Mouse (Mus musculus): ENCODE measurements around the gene Erp27.
A peak's percentile ranks its signal among the peaks of the same experiment; 100 is the strongest.

The Erp27 gene

DNA sequence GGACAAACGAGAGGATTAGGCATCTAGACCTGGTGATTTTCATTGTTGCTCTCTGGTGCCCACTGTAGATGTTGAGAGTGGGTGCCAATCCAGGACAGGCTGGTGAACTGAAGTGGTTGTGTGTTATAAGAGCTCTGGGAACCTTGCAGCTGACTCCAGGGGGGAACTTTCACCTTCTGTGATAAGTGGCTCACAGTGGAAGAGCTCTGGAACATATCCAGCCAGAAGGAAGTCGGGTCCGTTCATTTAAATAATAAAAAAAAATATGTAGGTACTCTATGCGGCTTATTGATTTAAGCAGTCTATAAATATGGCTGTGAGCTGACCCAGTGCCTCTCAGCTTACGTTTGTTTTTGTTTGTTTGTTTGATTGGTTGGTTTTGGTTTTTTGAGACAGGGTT is at the start of gene Erp27:
Erp27 (minus strand) TSS at position 101 of the 400 bp plus-strand sequence.
- no peak for DNase-seq

DNA sequence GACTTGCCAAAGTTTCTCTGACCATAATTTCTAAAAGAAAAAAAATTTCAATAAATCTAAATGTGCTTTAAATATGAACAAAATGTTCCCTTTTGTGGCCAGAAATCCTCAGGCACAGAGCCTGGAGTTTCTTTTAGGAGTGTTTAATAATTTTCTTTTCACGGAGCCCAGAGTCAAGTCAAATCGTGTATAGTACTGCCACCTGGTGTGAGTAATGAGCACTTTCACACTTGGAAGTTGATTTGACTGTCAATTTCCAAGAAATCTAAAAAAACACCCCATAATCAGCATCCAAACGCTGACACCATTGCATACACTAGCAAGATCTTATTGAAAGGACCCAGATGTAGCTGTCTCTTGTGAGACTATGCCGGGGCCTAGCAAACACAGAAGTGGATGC is 46.9 kb upstream of the Erp27 start:
- peak; percentile 42 to 54 for DNase-seq

DNA sequence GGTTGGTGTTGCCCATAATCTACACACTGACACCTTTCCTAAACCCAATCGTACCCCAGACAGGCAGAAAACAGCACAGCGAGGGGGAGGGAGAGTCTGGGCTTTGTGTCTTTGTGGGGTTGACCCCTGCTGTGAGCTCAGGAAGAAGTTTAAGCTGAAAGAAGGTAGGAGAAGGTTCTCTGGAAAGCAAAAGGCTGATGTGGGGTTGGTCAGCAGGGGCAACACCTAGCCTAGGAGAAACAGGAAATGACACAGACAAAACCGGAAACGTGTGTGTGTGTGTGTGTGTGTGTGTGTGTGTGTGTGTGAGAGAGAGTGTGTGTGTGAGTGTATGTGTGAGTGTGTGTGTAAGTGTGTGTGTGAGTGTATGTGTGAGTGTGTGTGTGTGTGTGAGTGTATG is 45.5 kb upstream of the Erp27 start:
- peak; percentile 62 to 63 for DNase-seq

DNA sequence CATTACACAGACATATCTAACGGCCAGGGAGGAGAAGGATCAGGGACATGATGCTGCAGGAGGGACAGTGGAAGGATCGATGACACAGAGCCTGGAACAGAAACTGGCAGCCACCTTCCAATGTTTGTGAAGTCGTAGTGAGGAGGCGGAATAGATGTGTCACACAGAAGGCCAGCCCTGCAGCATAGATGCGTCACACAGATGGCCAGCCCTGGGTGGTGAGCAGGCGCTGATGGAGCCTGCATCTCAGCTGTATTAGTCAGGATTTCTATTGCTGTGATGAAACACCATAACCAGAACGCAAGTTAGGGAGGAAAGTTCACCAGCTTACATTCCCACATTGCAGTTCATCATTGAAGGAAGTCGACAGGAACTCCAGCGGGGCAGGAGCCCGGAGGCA is 43.9 kb upstream of the Erp27 start:
- DNase-seq = no peak

DNA sequence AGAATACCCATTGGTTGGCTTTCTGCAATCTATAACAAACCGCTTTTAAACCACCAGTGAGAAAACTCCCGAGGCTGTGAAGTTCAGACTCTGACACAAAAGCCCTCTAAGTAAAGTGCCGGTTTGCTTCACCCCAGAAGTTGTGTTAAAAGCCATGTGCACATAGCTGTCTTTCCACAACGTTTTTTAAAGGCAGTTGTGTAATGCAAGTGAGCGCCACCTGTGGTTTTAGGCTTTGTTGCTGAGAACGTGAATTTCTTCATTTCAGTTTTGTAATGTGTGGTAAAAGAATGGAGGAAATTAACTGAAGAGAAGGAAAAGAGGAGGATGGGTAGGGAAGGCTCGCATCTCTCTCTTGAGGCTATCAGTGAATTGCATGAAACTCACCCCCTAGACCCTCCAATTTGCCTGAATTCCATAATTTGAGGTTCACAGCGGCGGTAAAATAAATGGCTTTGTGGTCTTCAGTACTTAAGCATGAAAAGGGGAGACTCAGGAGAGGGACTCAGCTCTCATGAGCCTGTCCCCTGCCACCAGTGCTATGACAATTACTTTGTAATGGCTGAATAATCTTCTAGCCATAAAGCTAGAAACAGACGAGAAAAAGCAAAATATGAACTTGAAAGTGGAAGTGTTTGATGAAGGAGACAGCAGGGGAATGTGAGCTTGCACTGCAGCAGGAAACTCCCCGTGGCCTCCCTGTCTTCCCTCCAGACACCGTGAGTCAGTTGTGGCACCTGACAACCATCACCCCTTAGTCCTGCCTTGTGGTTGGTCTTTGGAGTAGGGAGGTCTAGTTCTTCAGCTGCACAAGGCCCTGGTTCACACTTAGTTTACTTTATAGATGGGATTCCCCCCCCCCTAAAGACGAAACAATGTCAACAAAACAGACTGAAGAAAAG is 42.9 kb upstream of the Erp27 start:
- DNase-seq = peak; percentile 48 to 61

DNA sequence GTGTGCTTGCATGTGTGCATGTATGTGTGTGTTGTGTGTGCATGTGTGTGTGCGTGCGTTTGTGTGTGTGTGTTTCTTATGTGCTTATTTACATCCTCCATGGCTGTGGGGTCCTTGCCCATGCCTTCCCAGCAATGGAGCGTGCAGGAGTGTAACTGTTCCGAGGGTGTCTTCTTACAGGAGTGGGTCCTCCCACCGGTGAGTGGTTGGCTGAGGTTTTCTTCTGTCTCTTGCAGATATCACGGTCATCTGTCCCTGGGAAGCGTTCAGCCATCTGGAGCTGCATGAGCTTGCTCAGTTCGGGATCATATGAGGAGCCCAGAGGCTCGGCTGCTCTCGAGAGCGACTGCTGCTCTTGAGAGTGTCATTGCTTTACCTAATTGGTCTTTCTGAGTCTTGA is 41.0 kb upstream of the Erp27 start:
- DNase-seq = no peak

DNA sequence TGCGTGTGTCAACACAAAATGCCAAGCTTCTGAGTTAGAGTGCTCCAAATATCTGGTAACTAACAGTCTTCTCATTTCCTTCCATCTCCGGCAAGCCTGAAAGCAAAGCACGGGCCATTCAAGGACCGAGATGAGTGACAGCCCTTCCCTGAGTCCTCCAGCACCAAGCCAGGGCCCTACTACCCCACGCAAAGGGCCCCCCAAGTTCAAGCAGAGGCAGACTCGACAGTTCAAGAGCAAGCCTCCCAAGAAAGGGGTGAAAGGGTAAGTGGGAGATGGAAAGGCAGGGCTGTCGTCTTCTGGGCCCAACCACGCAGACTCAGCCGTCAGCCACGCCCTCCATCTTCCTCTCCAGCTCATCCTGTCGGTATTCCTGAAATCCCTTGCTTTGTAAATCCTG is 37.2 kb upstream of the Erp27 start:
- DNase-seq = no peak

DNA sequence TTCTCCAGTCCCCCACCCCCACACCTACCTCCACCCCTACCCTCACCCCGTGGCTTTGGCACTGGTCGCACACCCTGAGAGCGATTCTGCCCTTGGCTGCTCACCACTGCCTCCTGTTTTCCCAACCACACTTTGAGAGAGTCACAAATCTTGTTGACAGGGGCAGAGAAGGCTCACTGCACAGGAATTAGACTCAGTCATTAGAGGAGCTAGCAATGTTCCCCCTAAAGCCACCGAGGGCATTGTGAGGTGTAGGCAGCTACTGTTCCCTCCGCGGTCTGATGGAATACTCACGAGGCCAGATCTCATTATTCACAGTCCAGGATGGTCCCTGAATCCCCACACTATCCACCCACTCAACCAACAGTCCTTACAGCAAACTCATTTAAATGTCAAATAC is 35.1 kb upstream of the Erp27 start:
- no peak for DNase-seq

DNA sequence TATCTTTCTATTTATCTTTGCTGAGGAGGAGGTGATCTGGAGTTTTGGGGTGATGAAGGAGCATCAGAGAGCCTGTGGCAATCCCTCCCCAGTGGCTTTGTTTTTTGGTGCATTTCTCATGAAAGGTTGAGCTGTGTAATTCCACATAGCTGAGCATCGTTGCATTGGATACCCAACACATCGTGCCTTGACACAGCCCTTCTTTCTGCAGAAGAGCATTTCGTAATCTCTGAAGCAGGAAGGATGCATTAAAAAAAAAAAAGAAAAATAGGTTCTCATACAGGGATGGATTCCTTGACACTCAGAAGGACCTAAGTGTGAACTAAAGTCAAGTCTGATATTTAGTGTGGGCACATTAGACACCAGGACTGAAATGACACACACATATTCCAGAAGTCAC is 33.3 kb upstream of the Erp27 start:
- DNase-seq = no peak

DNA sequence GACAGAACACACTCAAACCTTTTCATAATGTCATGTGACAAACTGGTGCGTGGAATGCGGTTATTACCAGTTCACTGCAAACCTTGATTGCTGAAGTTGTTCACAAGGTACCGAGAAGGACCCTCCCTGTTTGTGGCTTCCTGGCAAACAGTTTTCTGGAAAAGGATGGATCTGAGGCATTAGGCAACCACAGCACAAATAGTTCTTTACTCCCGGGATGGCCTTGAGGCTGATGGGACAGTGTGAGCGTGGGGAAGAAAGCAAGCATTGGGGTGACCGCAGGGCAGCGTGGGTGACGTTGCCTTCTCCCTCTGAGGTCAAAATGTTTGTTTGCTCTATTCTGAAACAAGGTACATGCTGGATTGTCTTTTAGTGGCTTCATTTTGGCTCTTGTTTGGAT is 32.7 kb upstream of the Erp27 start:
- no peak for DNase-seq

DNA sequence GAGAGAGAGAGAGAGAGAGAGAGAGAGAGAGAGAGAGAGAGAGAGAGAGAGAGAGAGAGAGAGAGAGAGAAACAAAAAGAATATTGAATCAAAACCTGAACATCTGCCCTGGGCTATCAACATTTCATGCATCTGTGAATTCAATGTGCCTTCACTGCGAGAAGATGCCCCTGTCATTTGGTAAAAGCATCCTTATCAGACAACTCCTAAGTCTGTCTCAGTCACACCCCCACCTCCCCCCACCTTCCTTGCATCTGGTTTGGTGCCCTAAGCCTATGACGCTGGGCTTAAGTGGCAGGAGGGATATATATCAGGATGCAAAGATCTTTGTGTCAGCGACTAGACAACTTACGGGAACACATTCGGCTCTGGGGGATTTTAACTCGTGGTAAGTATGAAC is 32.2 kb upstream of the Erp27 start:
- DNase-seq = no peak

DNA sequence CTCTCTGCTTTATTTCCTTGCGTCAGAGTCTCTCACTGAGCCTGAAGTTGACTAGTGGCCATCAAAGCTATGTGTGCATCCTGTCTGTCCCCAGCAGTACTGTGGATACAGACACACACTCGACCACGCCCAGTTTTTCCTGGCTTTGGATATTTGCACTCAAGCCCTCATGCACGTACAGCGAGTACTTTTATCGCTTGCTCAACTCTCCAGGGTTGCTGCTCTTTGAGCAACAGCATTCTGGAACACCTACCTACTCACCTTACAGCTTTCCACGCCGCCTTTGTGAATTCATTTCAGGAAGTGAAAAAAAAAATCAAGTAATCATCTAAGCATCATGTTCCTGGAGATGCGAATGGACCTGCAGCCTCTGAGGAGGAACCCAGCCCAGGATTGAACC is 30.9 kb upstream of the Erp27 start:
- DNase-seq = no peak

DNA sequence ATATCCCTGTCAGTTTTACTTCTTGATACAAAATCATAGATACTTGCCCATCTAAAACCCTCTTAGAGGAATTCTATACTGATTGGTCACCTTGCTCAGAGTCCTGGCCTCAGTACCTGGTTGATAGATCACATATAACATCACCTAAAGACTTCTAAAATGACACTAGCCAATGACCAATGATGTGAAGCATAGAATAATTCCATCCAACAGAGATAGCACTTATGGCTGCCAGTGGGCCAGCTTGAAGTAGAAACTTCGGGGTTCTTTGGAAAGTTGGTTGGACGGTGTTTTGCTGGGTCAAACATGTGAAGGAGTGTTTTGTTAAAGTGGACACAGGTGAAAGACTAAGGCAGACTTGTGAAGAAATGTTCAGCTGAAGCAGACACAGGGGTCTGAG is 28.2 kb upstream of the Erp27 start:
- DNase-seq = no peak

DNA sequence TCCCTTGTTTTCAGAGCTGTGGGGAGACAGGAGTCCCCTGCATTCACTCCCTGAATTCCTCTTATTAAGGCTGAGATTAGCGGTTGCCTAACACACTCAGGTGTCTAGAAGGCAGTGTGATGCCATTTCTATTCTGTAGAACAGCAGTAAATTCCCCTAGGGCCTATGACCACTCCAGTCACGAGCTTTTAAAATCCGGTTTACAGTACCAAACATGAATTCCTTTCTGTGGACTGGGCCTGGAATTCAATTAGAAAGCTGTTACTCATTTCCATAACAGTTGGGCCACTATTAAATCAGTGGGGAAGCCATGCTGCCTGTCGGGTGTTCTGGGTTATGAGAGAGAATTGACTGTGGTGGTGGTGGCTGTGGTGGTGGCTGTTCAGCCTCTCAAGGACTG is 25.7 kb upstream of the Erp27 start:
- DNase-seq = no peak

DNA sequence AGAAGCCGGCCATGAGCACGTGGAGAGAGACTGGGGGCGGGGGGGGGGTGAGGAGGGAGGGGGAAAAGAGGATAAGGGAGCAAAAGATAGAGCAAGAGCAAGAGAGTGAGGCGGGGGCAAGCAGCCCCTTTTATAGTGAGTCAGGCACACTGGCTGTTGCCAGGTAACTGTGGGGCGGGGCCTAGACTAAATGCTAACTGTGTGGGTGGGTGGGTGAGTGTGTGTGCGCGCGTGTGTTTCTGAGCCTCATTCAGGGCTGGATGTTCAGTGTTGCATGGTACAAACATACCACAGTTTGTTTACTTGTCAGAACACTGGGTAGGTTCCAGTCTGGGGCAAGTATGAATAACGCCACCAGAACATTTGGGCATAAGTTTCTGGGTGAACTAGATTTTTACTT is 25.0 kb upstream of the Erp27 start:
- peak; percentile 72 to 76 for DNase-seq

DNA sequence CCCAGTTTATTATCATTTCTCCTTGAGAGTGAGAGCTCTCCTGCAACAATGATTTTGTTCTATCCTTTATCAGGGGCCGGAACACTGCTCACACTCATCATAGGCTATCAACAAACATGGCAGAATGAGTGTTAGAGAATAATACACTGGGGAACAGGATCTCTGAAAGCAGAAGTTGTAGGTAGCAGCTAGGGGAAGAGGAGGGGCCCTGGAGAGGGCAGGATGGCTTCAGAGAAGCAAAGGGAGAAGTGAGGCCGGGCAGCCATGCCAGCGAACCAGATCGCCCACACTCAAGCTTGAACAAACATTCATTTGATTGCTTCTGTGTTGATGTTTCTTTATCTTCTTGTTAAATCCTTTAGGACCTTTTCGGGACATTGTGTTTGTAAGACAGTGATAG is 24.3 kb upstream of the Erp27 start:
- DNase-seq = peak; percentile 79 to 82

DNA sequence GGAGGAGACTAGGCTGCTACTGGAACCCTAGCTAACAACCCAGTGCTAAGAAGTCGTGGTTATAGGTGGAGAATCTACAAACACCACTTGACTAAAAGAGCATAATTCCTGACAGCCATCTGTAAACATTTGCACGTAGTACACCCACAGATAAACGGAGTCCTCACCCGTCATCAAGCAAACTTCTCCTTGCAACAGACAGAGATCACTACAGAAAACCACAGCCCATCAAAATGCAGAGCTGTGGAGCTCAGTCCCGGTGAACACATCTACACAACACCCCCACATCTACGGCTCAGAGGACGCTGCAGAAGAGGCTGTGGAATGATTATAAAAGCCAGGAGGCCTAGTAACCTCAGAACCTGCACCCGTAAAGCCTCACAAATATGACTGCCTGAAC is 22.5 kb upstream of the Erp27 start:
- no peak for DNase-seq

DNA sequence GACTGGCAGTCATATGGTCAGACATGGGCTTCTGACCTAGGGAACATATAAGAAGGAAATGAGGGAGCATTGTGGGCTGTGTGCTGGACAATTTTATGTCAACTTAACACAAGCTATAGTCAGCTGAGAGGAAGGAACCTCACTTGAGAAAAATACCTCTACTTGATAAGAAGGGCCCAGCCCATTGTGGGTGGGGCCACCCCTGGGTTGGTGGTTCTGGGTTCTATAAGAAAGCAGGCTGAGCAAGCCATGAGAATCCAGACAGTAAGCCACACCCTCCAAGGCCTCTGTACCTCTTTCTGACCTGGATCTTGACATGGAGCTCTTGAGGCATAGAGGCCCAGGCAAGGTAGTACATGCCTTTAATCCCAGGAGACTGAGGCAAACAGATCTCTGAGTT is 21.4 kb upstream of the Erp27 start:
- DNase-seq = peak; percentile 35 to 36

DNA sequence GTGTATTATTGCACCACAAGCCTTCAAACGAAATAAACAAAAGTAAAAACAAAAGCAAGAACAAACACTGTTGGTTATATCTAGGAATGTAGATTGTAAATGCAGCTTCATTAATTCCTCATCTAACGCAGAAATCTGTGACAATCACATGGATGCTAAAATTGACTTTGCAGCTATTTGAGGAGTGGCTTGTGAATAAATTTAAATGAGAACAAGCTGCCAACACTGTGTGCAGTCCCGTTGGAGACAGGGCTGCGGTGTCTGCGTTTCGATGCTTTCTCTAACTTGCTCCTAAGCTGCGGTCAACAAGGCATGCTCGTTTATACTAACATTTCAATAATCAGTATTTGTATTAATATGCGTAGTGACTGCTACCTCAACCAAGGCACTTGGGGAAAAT is 20.3 kb upstream of the Erp27 start:
- no peak for DNase-seq

DNA sequence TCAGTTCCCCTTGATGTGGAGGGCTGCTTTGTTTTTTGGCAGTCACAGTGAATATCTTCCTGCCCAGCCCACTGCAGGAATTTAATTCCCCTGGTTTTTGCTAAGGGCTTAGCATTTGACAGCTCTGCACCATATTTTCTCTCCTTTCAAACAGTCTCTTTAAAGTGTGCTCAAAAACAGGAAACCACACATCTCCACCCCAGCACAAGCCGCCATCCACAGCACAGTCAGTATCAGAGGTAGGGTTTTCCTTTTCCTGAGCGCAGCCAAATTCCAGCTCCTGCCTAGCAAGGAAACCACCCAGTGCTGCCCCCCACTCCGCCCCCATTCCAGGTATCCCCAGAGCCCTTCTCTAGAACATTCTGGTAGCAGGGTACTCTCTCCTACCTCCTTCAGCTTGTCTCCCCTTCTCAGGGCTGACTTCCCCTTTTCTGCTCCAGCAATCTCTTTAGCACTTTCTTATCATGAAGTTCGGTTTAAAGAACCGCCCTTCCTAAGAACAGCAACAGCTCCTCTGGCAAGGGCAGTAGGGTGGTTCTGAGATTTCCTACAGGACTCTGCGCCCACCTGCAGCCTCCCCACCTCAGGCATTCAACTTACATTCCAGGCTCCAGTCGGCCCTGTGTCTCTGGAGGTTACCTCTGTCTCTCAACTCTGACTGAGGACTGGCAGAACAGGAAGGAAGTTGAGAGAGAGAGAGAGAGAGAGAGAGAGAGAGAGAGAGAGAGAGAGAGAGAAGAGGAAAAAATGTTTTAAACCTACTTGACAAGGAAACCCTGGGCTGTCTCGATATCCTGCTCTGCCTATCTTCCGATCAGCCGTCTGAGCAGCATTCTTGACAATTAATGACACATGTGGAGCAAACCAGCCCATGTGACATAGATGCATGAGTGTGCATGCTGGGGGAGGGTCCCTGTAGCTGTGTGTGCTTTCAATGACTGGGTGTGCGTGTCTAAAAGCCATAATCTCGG is 19.4 kb upstream of the Erp27 start, which contains the start of gene Arhgdib:
Arhgdib (minus strand) TSS at position 849 of the 971 bp plus-strand sequence.
- peak; percentile 79 to 82 for DNase-seq

DNA sequence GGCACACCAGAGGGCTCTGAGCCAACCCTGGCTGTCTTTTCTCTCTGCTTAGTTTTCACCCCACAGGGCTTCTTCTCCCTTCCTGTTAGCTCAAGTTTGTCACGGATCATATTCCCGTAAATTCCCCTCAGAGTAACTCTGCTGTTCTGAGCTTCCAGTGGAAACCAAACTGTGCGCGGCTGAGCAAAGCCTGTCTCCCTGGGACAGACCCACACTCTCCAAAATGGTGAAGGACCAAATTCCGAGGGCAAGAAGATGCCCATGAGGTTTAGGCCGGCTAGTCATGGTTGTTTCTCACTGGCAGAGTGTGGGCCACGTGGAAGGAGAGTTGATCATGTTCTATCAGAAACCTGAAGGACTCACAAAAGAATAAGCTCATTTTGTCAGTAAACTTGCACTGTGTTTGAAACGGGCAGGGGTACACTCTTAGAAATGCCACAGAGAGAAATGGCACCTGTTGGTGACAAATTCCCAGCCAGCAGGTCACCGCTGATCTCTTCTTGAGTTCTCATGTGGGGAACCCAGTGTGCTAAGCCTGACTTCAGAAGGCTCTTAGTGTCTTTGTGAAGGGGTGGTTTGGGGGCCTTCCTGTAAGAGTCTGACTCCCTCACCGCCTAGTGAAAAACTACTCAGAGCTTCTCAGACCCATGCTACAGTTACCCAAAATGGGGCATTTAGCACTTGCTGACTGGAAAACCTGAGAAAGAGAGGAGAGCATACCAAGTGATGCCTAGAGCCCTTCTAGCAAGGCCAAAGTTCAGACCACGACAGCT is 18.4 kb upstream of the Erp27 start:
- peak; percentile 41 to 50 for DNase-seq

DNA sequence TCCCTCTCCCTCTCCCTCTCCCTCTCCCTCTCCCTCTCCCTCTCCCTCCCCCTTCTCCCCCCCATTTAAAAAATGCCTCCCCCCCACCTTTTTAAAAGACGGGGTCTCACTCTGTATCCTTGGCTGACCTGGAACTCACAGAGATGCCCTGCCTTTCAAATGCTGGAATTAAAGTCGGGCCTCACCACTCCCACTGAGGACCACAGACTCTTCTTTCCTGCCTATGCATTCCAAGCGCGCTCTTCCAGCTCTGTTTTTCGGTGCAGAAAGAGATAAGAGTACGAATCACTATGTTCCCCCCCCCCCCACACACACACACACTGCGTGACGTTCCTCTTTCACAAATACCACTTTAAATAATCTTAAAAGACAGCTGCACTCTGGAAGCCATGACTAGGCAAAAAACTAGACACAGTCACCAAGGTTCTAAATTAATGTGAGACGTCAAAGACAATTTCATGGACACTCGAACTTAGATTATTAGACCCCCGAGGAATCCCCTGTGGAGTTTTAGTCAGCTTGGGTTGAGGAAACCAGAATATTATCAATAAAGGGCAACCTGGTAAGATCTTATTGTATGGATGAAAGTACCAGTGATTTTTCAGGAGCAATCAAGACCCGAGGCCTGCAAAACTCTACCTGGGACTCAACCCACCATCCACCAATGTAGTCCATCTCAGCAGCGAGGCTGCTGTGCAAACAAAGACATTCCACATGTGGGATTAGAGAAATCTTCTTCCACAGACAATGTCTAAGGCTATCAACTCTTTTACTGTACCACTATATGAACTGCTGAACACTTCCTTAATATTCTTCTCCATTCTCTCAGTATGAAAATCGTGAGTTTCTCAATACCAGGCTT is 17.6 kb upstream of the Erp27 start:
- peak in 1 of 2 experiments; percentile 25 for DNase-seq
